Comparison of ENCODE assay signal across 24 mouse cellular contexts in the genomic region with DNA sequence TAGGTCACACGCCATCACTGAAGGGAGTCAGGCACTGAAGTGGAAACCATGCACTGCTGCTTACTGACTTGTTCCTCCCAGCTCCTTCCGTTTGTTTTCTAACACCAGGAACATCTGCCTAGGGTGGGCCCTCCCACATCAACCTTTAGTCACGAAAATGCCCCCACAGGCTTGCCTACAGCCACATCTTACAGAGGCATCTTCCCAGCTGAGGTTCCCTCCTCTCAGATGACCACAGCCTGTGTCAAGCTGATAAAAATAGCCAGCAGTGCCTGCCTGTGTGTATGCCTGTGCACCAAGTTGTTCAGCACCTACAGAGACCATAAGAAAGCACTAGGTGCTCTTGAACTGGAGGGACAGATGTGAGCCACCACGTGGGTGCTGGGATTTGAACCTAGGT.
DNase-seq lines count a peak whose midpoint lies in the region; ATAC-seq and TF ChIP-seq lines count a peak whose summit lies in the region.
"Had no signal": no experiment of that assay in that cellular context is flagged by ENCODE, and none has a peak within 500 bp of the region (broad histone marks: within the 10 kb centered on the region; RNA-seq: fewer than 3 reads in every experiment).

No protein-coding gene starts in this region.

- TF ChIP-seq EP300 in heart, adult 2 months (IDR thresholded peaks at IDR 0.05; ENCODE audit: insufficient read depth, low read depth, low read length): no peak
- no peak for TF ChIP-seq EP300 in liver, postnatal 0 days (IDR thresholded peaks at IDR 0.05; ENCODE audit: low read depth)
- no peak for TF ChIP-seq EP300 in MEL (IDR thresholded peaks at IDR 0.05; ENCODE audit: low read depth in 1 of 2, low read length in 2 of 2)

- H3K4me2 ChIP-seq in heart, embryonic 11.5 days: no peak overlapping the region
- H3K4me2 ChIP-seq in liver, embryonic 12.5 days: no peak overlapping the region
- H3K4me2 ChIP-seq in liver, postnatal 0 days (ENCODE audit: low read depth, low read length): no peak overlapping the region
- H3K4me2 ChIP-seq: heart, embryonic 13.5 days; hindbrain, embryonic 12.5 days had no signal

- no peak for TF ChIP-seq POLR2A in heart, adult 2 months (IDR thresholded peaks at IDR 0.05; ENCODE audit: insufficient read depth, low read depth, low read length)
- TF ChIP-seq POLR2A in MEL (IDR thresholded peaks at IDR 0.05; ENCODE audit: control insufficient read depth in 1 of 2, insufficient read depth in 1 of 2, low read depth in 1 of 2, low read length in 2 of 2, poor library complexity in 1 of 2): no peak

- no peak overlapping the region for H3K9ac ChIP-seq in heart, embryonic 11.5 days (ENCODE audit: low read depth, low read length)
- no peak overlapping the region for H3K9ac ChIP-seq in heart, adult 2 months (ENCODE audit: low read depth, low read length)
- H3K9ac ChIP-seq in liver, embryonic 12.5 days: no peak overlapping the region
- no peak overlapping the region for H3K9ac ChIP-seq in liver, postnatal 0 days (replicated peaks)
- H3K9ac ChIP-seq in MEL (ENCODE audit: control insufficient read depth, low read depth, low read length, poor library complexity, severe bottlenecking): no peak overlapping the region
- H3K9ac ChIP-seq: heart, embryonic 13.5 days; hindbrain, embryonic 12.5 days had no signal

- no peak for DNase-seq in heart, adult 2 months
- no peak for DNase-seq in liver, postnatal 0 days
- no peak for DNase-seq in MEL (ENCODE audit: low read depth, low spot score)
- peak; percentile 17 for DNase-seq in yolk sac, embryonic 10.5 days (ENCODE audit: low spot score)
- DNase-seq in cerebellum, adult 8-10 months: no peak
- DNase-seq in embryo, embryonic 10.5 days (ENCODE audit: low spot score): no peak
- DNase-seq: adrenal gland, adult 2 months; adrenal gland, postnatal 25 days; B cell, adult 2 months; cerebellum, adult 18-20 months; cerebellum, postnatal 10 days; gastrocnemius, adult 2 months; gastrocnemius, postnatal 25 days; heart, postnatal 4 days had no signal

- H3K4me1 ChIP-seq in heart, embryonic 11.5 days (ENCODE audit: control insufficient read depth, insufficient read depth, low read length): peaks cover 6% of the 10 kb centered on the region; the same call in 1 of the 2 replicates
- no peaks in the 10 kb centered on the region for H3K4me1 ChIP-seq in heart, adult 2 months (ENCODE audit: control insufficient read depth, insufficient read depth, low read length)
- peaks cover 63% of the 10 kb centered on the region for H3K4me1 ChIP-seq in liver, embryonic 12.5 days
- H3K4me1 ChIP-seq in liver, postnatal 0 days (ENCODE audit: insufficient read depth): no peaks in the 10 kb centered on the region
- peaks cover 12 to 21% of the 10 kb centered on the region in 2 experiments; a peak in 3 of 4 replicates for H3K4me1 ChIP-seq in MEL (ENCODE audit: control insufficient read depth in 1 of 2, insufficient read depth in 2 of 2, low read length in 2 of 2)
- H3K4me1 ChIP-seq: hindbrain, embryonic 12.5 days had no signal

- intact Hi-C loops in heart, adult 2 months (cut with DNase I): no loop called here

- WGBS in heart, embryonic 11.5 days (ENCODE audit: insufficient replicate concordance): 55% methylated on average over 4 of the region's 4 CpGs
- 72% methylated on average over 4 of the region's 4 CpGs for WGBS in heart, adult 2 months
- WGBS in liver, embryonic 12.5 days (ENCODE audit: insufficient replicate concordance): 28% methylated on average over 4 of the region's 4 CpGs
- WGBS in liver, postnatal 0 days (ENCODE audit: insufficient replicate concordance): 56% methylated on average over 4 of the region's 4 CpGs

- no peaks in the 10 kb centered on the region for H3K79me2 ChIP-seq in heart, adult 2 months (replicated peaks; ENCODE audit: control insufficient read depth, insufficient read depth, low read length)
- no peaks in the 10 kb centered on the region for H3K79me2 ChIP-seq in MEL (ENCODE audit: control insufficient read depth, insufficient read depth, low read length, poor library complexity)

- H3K27me3 ChIP-seq in heart, embryonic 11.5 days (ENCODE audit: control insufficient read depth, insufficient read depth, low read length): no peaks in the 10 kb centered on the region
- H3K27me3 ChIP-seq in heart, adult 2 months (ENCODE audit: control insufficient read depth, insufficient read depth, low read length): no peaks in the 10 kb centered on the region
- no peaks in the 10 kb centered on the region for H3K27me3 ChIP-seq in liver, embryonic 12.5 days (replicated peaks)
- no peaks in the 10 kb centered on the region for H3K27me3 ChIP-seq in liver, postnatal 0 days (ENCODE audit: insufficient read depth, low read length)
- H3K27me3 ChIP-seq in MEL (ENCODE audit: control insufficient read depth in 1 of 2, insufficient read depth in 2 of 2, low read length in 2 of 2): no peaks in the 10 kb centered on the region
- H3K27me3 ChIP-seq: heart, embryonic 13.5 days; hindbrain, embryonic 12.5 days had no signal

- H3K27ac ChIP-seq in heart, embryonic 11.5 days (ENCODE audit: low read depth, low read length): no peak overlapping the region
- H3K27ac ChIP-seq in heart, adult 2 months: no peak overlapping the region
- H3K27ac ChIP-seq in liver, embryonic 12.5 days: no peak overlapping the region
- H3K27ac ChIP-seq in liver, postnatal 0 days (ENCODE audit: low read depth): no peak overlapping the region
- H3K27ac ChIP-seq in MEL (ENCODE audit: control insufficient read depth, low read depth, low read length): no peak overlapping the region
- H3K27ac ChIP-seq: forebrain, embryonic 10.5 days; gastrocnemius, adult 2 months; heart, embryonic 13.5 days; hindbrain, embryonic 12.5 days had no signal

- H3K9me3 ChIP-seq in heart, embryonic 11.5 days (replicated peaks; ENCODE audit: control insufficient read depth, low read length): no peaks in the 10 kb centered on the region
- no peaks in the 10 kb centered on the region for H3K9me3 ChIP-seq in liver, embryonic 12.5 days (replicated peaks)
- no peaks in the 10 kb centered on the region for H3K9me3 ChIP-seq in liver, postnatal 0 days (ENCODE audit: low read length)
- H3K9me3 ChIP-seq in MEL (replicated peaks; ENCODE audit: insufficient read depth, low read length): no peaks in the 10 kb centered on the region
- H3K9me3 ChIP-seq: forebrain, embryonic 10.5 days; heart, embryonic 13.5 days; hindbrain, embryonic 12.5 days had no signal

- peaks cover 19% of the 10 kb centered on the region for H3K36me3 ChIP-seq in heart, embryonic 11.5 days (ENCODE audit: control insufficient read depth, insufficient read depth, low read length)
- H3K36me3 ChIP-seq in heart, adult 2 months (ENCODE audit: control insufficient read depth, insufficient read depth, low read length): no peaks in the 10 kb centered on the region
- H3K36me3 ChIP-seq in liver, embryonic 12.5 days: peaks cover 31% of the 10 kb centered on the region
- peaks cover 22% of the 10 kb centered on the region for H3K36me3 ChIP-seq in liver, postnatal 0 days (replicated peaks; ENCODE audit: insufficient read depth, low read length)
- H3K36me3 ChIP-seq in MEL (ENCODE audit: control insufficient read depth in 1 of 2, insufficient read depth in 2 of 2, low read length in 2 of 2): peaks cover 11 to 14% of the 10 kb centered on the region in 2 experiments

- TF ChIP-seq CTCF in heart, adult 2 months (IDR thresholded peaks at IDR 0.05): no peak
- TF ChIP-seq CTCF in liver, postnatal 0 days (IDR thresholded peaks at IDR 0.05; ENCODE audit: low read depth): no peak
- TF ChIP-seq CTCF in MEL (IDR thresholded peaks at IDR 0.05 in 2 of 3, conservative IDR thresholded peaks at IDR 0.05 in 1 of 3; ENCODE audit: control insufficient read depth in 1 of 3, insufficient read depth in 1 of 3, low read depth in 2 of 3, low read length in 3 of 3, poor library complexity in 1 of 3, severe bottlenecking in 1 of 3): no peak

- TF ChIP-seq RAD21 in MEL (IDR thresholded peaks at IDR 0.05; ENCODE audit: low read depth, low read length): no peak

- no peak overlapping the region for H3K4me3 ChIP-seq in heart, embryonic 11.5 days (ENCODE audit: low read depth, low read length)
- no peak overlapping the region for H3K4me3 ChIP-seq in heart, adult 2 months
- no peak overlapping the region for H3K4me3 ChIP-seq in liver, embryonic 12.5 days
- H3K4me3 ChIP-seq in liver, postnatal 0 days (ENCODE audit: low read depth, low read length): no peak overlapping the region
- H3K4me3 ChIP-seq in MEL (ENCODE audit: control insufficient read depth in 1 of 2, insufficient read depth in 1 of 2, low read depth in 2 of 2, low read length in 2 of 2): no peak overlapping the region
- H3K4me3 ChIP-seq: erythroblast, embryonic 14.5 days; forebrain, embryonic 10.5 days; gastrocnemius, adult 2 months; heart, embryonic 13.5 days; hindbrain, embryonic 12.5 days had no signal

- ATAC-seq in heart, embryonic 11.5 days (replicated peaks; ENCODE audit: insufficient number of reproducible peaks, low FRiP score, low TSS enrichment): peak; percentile 66; the same call in 1 of the 2 replicates
- ATAC-seq in liver, embryonic 12.5 days: peak; percentile 52
- ATAC-seq in liver, postnatal 0 days: no peak
- ATAC-seq: CD4-positive, CD25-positive, alpha-beta regulatory T cell, adult 4 months; forebrain, embryonic 14.5 days; hindbrain, embryonic 16.5 days; inflammation-experienced regulatory T-cells, adult 6 months had no signal

TF ChIP-seq in MEL, 35 proteins besides CTCF, POLR2A, EP300 and RAD21:
- TF ChIP-seq TAL1 (IDR thresholded peaks at IDR 0.05; ENCODE audit: low read length): 0 out of 2 replicates have a peak, but pooled peaks have one; percentile 20
- no peak for TF ChIP-seq GABPA (IDR thresholded peaks at IDR 0.05; ENCODE audit: low read depth, low read length)
TF ChIP-seq in MEL: peak in this region for 1.
